Mouse (Mus musculus): ENCODE data around the gene Rptor. TPM values are rescaled to one million over a fixed set of nuclear protein-coding genes. Genes with fewer than 3 reads are reported as not detected.

Rptor gene
- total RNA-seq, 2 experiments from 2014 or later, result 57.1 to 58.0 TPM

DNA sequence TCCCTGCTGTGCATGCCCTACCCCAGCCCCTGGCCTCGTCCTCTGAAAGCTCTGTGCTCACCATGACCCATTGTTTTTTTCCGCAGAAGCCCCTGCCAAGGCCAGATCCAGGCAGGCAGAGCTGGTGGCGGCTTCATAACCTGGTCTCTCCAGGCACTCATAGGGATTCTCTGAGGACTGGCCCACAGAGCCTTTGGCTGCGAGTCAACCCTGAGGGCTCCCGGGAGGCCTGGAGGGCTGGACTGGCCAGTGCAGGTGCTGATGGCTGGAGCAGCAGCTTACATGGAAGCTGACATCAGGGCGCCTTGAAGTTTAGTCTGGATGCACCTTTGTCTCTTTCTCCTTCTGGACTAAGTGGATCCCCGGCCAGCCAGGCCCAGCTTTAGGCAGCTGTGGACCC lies 315.8 kb downstream of the Rptor start:
- DNase-seq, result peak; percentile 11
- intact Hi-C loops (cut with DNase I), result no loop called here

- intact Hi-C loops (cut with DNase I), result no loop called here
These were observed 316.7 kb downstream of the Rptor start for GRCm38 (mm10) chr11:119919432-119919831.

GRCm38 (mm10) chr11:119919897-119920296 lies 317.2 kb downstream of the Rptor start:
- intact Hi-C loops (cut with DNase I), result no loop called here
- peak; percentile 87 for DNase-seq

More at GRCm38 (mm10) chr11:119919432-119919831, 316.7 kb downstream of the Rptor start:
- no peak for DNase-seq

GRCm38 (mm10) chr11:119920668-119921067 lies 318.0 kb downstream of the Rptor start:
- intact Hi-C loops (cut with DNase I), result no loop called here
- no peak for DNase-seq

DNA sequence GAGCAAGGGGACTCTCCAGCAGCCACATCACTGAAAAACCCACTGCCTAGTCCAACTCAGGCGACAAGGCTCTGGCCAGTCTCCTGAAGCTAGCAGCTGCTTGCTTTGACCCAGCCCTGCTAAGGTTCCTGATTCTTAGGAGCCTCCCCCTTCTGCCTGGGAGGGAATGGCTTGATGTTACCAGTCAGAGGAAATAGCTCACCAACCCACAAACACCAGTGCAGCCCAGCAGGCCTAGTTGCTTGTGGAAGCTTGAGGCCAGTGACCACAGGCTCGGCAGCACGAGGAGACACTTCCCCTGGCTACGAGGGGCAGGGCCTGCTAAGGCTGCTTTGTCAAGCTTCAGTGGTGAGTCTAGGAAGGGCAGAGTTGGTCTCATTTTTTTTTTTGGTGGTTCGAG lies 322.5 kb downstream of the Rptor start:
- no peak for DNase-seq
- intact Hi-C loops (cut with DNase I), result no loop called here

- no peak for DNase-seq
- intact Hi-C loops (cut with DNase I), result no loop called here
These were observed 324.1 kb downstream of the Rptor start for GRCm38 (mm10) chr11:119926762-119927161.

DNA sequence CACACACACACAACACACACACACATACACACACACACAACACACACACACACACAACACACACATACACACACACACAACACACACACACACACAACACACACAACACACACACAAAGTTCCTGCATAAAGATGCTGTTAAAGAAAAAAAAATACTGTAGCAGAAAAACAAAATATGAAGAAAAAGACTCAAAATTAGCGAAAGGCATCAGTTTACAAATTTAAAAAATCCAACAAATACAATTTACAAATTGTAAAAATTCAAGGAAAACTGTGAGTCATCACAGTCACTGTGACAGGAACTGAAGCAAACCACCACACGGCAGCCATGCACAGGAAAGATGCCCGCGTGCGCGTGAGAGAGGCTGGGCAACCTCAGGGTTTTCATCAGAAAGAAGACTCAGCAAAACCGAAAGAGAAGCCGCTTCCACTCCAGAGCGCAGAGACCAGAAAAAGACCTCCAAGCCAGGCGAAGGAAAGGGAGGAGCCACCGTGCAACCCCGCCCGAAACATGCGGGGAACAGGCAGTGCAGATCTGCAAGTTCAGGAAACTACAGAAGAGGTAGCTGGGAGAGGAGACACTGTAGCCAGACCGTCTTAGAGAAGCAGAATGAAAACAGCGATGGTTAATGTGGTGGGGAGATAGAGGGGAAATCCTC lies 325.4 kb downstream of the Rptor start:
- intact Hi-C loops (cut with DNase I), result no loop called here
- no peak for DNase-seq

- DNase-seq, result no peak
- intact Hi-C loops (cut with DNase I), result no loop called here
These were observed 327.0 kb downstream of the Rptor start for GRCm38 (mm10) chr11:119929603-119930265.

- peak; percentile 62 for DNase-seq
- intact Hi-C loops (cut with DNase I), result no loop called here
These were observed 329.1 kb downstream of the Rptor start for GRCm38 (mm10) chr11:119931809-119932208.

DNA sequence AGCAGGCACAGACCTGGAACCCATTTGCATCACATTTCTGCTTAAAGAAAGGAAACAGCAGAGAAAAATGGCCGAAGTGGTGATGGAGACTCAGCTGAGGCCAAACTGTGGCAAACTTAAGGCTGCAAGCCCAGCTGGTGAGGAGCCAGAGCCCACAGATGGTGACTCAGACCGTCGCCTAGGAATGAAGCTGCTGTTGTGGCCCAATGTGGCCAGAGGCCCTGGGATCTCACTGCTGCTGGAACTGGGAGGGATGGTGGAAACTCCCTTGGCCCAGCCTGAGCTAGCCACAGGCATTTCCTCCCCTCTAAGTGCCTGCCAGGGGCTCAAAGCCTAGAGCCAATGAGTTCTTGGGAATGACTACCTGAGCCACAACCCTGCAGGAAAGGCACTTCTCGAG lies 330.4 kb downstream of the Rptor start:
- peak; percentile 66 for DNase-seq
- intact Hi-C loops (cut with DNase I), result no loop called here

- intact Hi-C loops (cut with DNase I), result no loop called here
- DNase-seq, result no peak
These were observed 331.3 kb downstream of the Rptor start for GRCm38 (mm10) chr11:119933819-119934583.

- intact Hi-C loops (cut with DNase I), result no loop called here
- DNase-seq, result no peak
These were observed 332.1 kb downstream of the Rptor start for GRCm38 (mm10) chr11:119934773-119935172.

GRCm38 (mm10) chr11:119935457-119935856 lies 332.8 kb downstream of the Rptor start:
- intact Hi-C loops (cut with DNase I), result no loop called here
- DNase-seq, result peak; percentile 80

DNA sequence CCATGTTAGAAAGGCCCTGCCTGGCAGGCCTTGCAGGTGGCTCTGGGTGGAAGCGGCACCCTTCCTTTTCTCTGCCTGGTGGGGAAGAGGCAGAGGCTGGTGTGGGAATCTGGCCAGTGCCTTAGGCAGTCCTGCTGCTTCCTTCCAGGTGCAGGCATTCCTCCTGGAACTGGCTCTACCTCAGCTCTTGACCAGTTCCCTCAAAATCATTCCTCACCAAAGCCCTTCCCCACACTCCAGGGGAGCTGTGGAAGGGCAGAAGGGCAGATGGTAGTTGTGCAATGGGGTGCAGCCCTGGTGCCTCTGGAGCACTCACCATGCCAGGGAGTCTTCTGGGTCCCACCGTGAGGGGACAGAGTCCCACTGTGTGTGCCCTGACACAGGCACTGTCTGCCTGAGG lies 333.8 kb downstream of the Rptor start:
- DNase-seq, result no peak
- intact Hi-C loops (cut with DNase I), result no loop called here

DNA sequence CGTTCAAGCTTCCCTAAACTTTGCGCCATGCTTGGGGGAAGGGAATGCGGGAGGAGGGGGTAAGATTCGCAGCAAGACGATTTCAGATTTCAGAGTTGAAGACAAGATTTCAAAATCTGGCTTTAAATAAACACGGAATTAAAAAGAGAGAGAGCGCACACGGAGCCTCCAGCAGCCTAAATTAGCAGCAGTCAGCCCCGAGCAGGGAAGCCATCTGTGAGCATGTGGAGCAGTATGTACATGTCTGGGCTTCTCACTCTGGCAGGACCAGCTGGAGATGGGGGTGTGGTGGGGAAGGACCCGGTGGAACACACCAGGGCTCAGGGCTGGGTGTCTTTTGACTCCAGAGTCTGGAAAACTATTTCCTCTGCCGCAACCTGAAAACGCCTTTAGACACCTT lies 334.5 kb downstream of the Rptor start:
- intact Hi-C loops (cut with DNase I), result no loop called here
- no peak for DNase-seq

DNA sequence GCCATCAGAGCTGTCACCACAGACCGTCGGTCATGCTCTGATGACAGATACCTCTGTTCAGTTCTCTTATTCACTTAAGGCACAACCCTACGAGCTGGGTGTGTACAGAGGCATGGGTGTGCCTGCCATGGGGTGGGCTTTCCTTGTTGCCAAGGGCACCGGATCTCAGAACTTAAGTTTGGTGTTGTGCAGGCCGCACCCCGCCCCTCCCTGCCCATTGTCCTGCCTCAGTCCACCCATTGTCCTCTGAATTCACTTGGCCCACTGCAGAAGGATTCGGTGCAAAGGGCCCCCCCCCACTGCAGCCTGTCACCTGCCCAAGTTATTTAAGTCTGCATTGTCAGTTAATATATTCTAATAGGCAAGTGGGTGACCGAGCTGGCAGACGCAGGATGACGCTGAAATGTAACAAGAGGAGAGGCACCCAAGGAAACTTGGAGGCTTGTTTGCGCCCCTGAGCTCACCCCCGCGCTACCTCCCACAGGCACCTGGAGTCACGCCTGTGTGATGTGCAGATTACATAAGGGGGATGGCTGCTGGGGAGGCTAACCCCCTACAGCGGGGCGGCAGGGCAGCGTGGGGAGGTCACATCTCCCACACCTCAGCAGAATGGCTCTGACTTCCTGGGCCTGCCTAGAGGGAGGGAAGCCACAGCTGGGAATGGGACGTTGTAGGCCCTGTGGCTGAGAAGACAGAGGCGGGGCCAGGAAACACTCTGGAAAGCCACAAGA lies 335.2 kb downstream of the Rptor start:
- intact Hi-C loops (cut with DNase I), result no loop called here
- DNase-seq, result no peak

- intact Hi-C loops (cut with DNase I), result no loop called here
- DNase-seq, result no peak
These were observed 336.5 kb downstream of the Rptor start for GRCm38 (mm10) chr11:119939073-119939710.

DNA sequence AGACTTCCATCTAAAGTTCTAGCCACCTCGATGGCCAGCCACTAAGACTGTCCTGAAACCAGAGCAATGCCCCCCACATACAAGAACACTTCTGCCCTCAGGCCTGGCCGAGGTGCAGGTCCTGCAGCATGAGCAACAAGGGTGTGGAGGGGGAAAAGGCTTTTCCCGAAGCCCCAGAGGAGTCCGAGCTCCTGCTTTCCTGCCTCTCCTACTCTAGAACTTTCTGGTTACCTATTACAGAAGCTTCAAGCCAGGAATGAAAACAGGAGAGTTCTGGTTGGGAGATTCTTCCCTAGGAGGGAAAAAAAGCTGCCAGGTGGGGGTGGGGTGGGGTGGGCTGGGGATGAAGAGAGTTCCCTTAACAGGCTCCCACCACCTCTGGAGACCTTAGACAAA lies 337.0 kb downstream of the Rptor start:
- no peak for DNase-seq
- intact Hi-C loops (cut with DNase I), result no loop called here

DNA sequence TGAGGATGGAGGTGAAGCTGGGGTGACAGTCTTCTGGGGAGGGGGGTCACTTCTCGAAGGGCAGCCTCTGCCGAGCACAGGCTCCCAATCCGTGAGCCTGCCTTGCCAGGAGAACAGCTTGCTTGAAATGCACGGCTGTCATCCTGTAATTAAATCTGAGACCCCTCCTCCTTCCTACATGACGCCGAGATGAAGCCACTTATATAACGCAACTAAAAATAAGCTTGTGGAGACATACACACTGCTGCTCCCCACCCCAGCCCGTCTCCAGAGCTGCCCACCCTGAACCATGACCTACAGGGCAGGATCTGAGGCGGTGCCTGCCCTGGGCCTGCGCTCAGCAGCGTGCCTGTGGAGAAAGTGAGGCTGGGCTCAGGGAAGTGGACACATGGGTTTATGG lies 337.4 kb downstream of the Rptor start:
- peak; percentile 17 for DNase-seq
- intact Hi-C loops (cut with DNase I), result no loop called here

DNA sequence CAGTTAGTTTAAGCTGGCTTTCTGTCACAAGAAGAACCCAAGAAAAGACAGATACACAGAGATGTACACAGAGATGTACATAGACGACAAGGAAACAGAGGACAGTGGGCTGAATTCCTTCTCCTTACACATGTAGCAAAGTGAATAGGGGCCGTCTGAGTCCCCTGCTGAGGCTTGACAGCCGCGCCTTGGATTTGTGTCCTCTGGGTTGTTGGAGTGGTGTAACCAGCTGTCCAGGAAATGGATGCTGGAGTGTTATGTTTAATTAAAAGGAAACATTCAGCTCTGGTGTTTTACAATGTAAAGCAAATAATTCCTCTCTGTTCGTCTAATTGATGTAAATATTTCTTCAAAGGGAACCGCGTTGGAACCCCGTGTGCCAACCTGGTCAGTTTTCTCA lies 339.1 kb downstream of the Rptor start:
- no peak for DNase-seq
- intact Hi-C loops (cut with DNase I), result no loop called here

All from left cerebral cortex, postnatal 4 days (tissue).